Mouse (Mus musculus) liver, adult 2 months (tissue): Measurements from ENCODE around the gene Ppfia3.

Experiments
- CTCF ChIP-seq: fragments of 200-500 bp; IDR thresholded peaks from 2 replicates; pipeline ENCODE4 v1.5.1; 2011; ENCODE audit warnings: low read depth, low read length, control low read depth
- POLR2A ChIP-seq: fragments of 200-500 bp; IDR thresholded peaks from 2 replicates; pipeline ENCODE4 v1.6.1; 2011; ENCODE audit warnings: low read length, control low read depth; ENCODE audit not compliant: insufficient read depth; ENCODE audit errors: extremely low read depth

GRCm38 (mm10) chr7:45355318-45356020, 11.3 kb downstream of the Ppfia3 start:
- TF ChIP-seq POLR2A (no peak), CTCF (no peak)
